Mouse (Mus musculus): ENCODE results near the gene Ltbp4. TPM values are rescaled to one million over a fixed set of nuclear protein-coding genes. Genes with fewer than 3 reads are reported as not detected.
A peak's percentile ranks its signal among the peaks of the same experiment; 100 is the strongest.

The Ltbp4 gene
- polyA plus RNA-seq, 2 experiments, result 54.3 to 86.0 TPM

DNA sequence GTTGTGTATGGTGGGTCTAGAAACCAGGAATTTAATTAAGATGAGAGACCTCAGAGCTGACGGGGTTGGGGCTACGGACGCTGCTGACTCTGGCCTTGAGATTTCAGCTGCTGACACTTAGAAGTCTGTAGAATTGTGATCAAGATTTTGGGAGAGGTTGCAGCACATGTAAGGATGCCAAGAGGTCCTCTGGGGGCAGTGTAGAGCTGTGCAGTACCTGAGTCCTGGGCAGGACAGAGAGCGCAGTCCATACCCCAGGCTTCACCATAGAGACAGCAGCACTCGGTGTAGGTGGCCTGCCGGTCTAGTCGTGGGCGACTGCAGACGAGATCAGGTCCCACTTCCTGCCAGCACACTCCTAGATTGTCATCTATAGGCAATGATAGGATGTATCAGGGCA lies 29.9 kb downstream of the Ltbp4 start:
- no peaks in the 10 kb centered on the region; the same call in 1 of the 2 replicates for H3K27me3 ChIP-seq (ENCODE audit: control insufficient read depth, insufficient read depth, low read length)
- WGBS, result 62% methylated on average over 9 of the region's 9 CpGs
- no peak for TF ChIP-seq POLR2A (IDR thresholded peaks at IDR 0.05; ENCODE audit: borderline replicate concordance, extremely low read depth, insufficient read depth, insufficient read length)
- DNase-seq (ENCODE audit: low spot score) (no peak), ATAC-seq (ENCODE audit: low FRiP score, low read depth) (no peak)
- H3K4me2 ChIP-seq (replicated peaks; ENCODE audit: low read depth, low read length, severe bottlenecking), result no peak overlapping the region
- H3K27ac ChIP-seq (replicated peaks; ENCODE audit: low read depth, low read length), result no peak overlapping the region
- no peak overlapping the region for H3K9ac ChIP-seq (ENCODE audit: low read depth, low read length, severe bottlenecking)
- no peaks in the 10 kb centered on the region; the same call in 1 of the 2 replicates for H3K4me1 ChIP-seq (ENCODE audit: control insufficient read depth, insufficient read depth, low read length)
- peaks cover 5% of the 10 kb centered on the region; the same call in 1 of the 2 replicates for H3K36me3 ChIP-seq (ENCODE audit: control insufficient read depth, insufficient read depth, low read length)
- no peaks in the 10 kb centered on the region for H3K9me3 ChIP-seq (ENCODE audit: control insufficient read depth, low read length)
- H3K4me3 ChIP-seq (replicated peaks; ENCODE audit: low read length), result no peak overlapping the region

DNA sequence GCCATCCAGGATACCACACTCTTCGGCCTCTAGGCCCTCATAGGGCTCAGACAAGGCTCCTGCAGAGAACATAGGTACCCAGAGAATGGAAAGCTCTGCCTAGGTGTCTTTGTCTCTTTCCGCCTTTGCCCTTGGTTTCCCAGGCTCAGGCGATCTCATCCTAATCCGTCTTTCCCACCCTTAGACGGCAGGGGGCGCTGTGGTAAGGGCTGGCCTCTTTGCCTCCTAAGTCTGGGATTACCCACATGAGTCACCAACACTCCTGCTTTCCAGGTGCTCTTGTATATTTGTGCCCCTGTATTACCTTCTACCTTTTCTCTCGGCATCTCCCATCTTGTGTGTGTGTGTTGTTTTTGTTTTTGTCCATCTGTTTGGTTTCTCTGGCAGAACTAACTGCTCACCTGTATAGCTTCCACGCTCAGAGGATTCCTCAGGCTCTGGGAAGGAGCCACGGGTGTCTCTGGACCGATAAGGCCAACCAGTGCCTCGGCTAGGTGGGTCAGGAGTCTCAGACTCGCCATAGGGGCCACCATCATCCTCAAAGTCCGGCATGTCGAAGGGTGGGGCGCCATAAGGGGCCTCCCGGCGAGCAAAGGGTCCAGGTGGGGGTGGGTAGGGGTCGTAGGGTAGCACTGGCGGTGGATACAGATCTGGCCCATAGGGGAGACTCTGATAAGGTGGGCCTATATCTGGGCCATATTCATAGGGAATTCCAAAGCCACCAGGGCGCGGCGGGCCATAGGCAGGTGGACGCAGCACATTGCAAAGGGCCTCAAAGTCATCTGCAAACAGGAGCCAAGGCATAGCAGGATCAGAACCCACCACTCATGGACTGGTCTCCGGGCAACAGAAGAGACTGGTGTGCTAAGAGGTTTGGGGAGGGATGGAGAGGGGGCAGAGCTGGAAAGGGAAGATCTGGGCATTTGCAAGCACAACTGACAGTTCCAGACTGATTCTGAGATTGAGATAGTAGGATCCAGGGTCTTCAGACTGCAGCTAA lies 31.0 kb downstream of the Ltbp4 start:
- H3K4me1 ChIP-seq (ENCODE audit: control insufficient read depth, insufficient read depth, low read length), result no peaks in the 10 kb centered on the region; the same call in 1 of the 2 replicates
- H3K27me3 ChIP-seq (ENCODE audit: control insufficient read depth, insufficient read depth, low read length), result no peaks in the 10 kb centered on the region; the same call in 1 of the 2 replicates
- DNase-seq (ENCODE audit: low spot score) (no peak), ATAC-seq (ENCODE audit: low FRiP score, low read depth) (no peak)
- H3K27ac ChIP-seq (replicated peaks; ENCODE audit: low read depth, low read length), result no peak overlapping the region
- no peak for TF ChIP-seq POLR2A (IDR thresholded peaks at IDR 0.05; ENCODE audit: borderline replicate concordance, extremely low read depth, insufficient read depth, insufficient read length)
- 76% methylated on average over 24 of the region's 24 CpGs for WGBS
- peaks cover 5% of the 10 kb centered on the region; the same call in 1 of the 2 replicates for H3K36me3 ChIP-seq (ENCODE audit: control insufficient read depth, insufficient read depth, low read length)
- no peak overlapping the region for H3K9ac ChIP-seq (ENCODE audit: low read depth, low read length, severe bottlenecking)
- no peak overlapping the region for H3K4me2 ChIP-seq (replicated peaks; ENCODE audit: low read depth, low read length, severe bottlenecking)
- no peak overlapping the region for H3K4me3 ChIP-seq (replicated peaks; ENCODE audit: low read length)
- H3K9me3 ChIP-seq (ENCODE audit: control insufficient read depth, low read length), result no peaks in the 10 kb centered on the region

DNA sequence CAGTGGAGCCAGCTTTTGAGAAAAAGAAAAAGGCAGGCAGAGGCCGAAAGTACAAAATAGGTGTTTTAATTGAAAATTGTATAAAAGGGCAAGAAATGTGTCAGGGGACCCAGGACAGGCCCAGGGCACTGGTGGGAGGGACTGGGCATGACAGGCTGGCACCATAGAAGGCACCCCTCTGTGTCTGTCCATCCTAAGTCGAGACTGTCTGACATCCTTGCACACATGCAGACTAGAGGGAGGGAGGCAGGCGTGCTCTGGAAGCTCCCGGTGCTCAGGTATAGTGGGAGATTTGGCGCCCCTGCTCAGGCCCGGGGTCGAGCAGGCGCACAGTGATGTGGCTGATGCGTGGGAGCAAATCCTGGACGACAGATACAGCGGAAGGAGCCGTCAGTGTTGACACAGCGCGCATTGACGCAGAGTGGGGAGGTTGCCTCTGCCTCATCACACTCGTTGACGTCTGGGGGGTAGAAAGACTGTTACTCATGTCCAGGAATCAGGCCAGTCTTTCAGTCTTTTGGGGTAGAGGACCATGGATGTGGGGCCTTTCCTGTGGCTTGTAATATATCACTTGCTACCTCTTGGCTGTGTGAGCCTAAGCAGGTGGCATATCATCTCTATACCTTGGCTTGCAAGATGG lies 32.3 kb downstream of the Ltbp4 start:
- H3K4me2 ChIP-seq (replicated peaks; ENCODE audit: low read depth, low read length, severe bottlenecking), result no peak overlapping the region
- 85% methylated on average over 17 of the region's 17 CpGs for WGBS
- H3K36me3 ChIP-seq (ENCODE audit: control insufficient read depth, insufficient read depth, low read length), result peaks cover 5% of the 10 kb centered on the region; the same call in 1 of the 2 replicates
- H3K9ac ChIP-seq (ENCODE audit: low read depth, low read length, severe bottlenecking), result no peak overlapping the region
- no peak overlapping the region for H3K4me3 ChIP-seq (replicated peaks; ENCODE audit: low read length)
- no peak overlapping the region for H3K27ac ChIP-seq (replicated peaks; ENCODE audit: low read depth, low read length)
- TF ChIP-seq POLR2A (IDR thresholded peaks at IDR 0.05; ENCODE audit: borderline replicate concordance, extremely low read depth, insufficient read depth, insufficient read length), result no peak
- ATAC-seq (ENCODE audit: low FRiP score, low read depth), result no peak
- DNase-seq (ENCODE audit: low spot score), result no peak
- H3K9me3 ChIP-seq (ENCODE audit: control insufficient read depth, low read length), result no peaks in the 10 kb centered on the region
- no peaks in the 10 kb centered on the region for H3K27me3 ChIP-seq (ENCODE audit: control insufficient read depth, insufficient read depth, low read length)
- no peaks in the 10 kb centered on the region; the same call in 1 of the 2 replicates for H3K4me1 ChIP-seq (ENCODE audit: control insufficient read depth, insufficient read depth, low read length)

DNA sequence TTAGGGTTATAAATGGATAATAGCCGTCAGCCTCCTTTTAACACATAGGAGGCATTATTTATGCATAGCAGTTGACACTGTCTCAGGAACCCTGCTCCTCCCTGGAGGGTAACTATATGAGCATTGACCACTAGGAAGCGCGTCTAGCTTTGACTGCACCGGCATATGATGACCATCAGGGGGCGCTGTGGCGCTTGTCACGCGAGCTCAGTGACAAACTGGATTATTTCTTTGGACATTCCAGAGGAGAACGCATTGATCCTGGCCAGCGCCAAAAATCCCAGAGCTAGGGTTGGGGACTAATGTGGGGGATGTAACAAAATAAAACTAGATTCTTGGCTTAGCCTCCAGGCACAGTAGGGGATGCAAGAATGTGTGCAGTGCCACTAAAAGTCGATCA lies 35.3 kb downstream of the Ltbp4 start:
- Histone ChIP-seq H3K4me2 (replicated peaks; ENCODE audit: low read depth, low read length, severe bottlenecking) (no peak overlapping the region), H3K4me3 (replicated peaks; ENCODE audit: low read length) (no peak overlapping the region), H3K9me3 (ENCODE audit: control insufficient read depth, low read length) (no peaks in the 10 kb centered on the region), H3K9ac (ENCODE audit: low read depth, low read length, severe bottlenecking) (no peak overlapping the region), H3K27ac (replicated peaks; ENCODE audit: low read depth, low read length) (no peak overlapping the region), H3K27me3 (ENCODE audit: control insufficient read depth, insufficient read depth, low read length) (no peaks in the 10 kb centered on the region), H3K36me3 (ENCODE audit: control insufficient read depth, insufficient read depth, low read length) (peaks cover 3% of the 10 kb centered on the region; the same call in 1 of the 2 replicates), H3K4me1 (ENCODE audit: control insufficient read depth, insufficient read depth, low read length) (no peaks in the 10 kb centered on the region)
- 7% methylated on average over 11 of the region's 11 CpGs for WGBS
- ATAC-seq (ENCODE audit: low FRiP score, low read depth), result no peak
- peak; percentile 73 for DNase-seq (ENCODE audit: low spot score)
- TF ChIP-seq POLR2A (IDR thresholded peaks at IDR 0.05; ENCODE audit: borderline replicate concordance, extremely low read depth, insufficient read depth, insufficient read length), result no peak

DNA sequence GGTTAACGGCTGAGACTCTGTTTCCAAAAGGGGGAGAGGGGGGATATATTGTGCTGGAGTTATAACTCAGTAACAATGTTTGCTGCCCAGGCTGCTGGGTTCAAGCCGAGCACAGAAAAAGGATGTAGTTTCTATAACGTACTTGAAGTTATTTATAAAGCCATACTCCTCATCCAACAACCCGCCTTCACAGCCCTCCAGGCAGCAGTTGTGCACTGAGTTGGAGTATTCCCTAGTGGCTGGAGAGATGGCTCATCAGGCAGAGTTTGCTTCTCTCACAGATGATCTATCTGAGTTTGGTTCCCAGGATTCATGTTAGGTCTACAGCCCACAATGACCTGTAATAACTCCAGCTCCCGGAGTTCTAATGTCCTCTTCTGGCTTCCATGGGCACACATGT lies 36.7 kb downstream of the Ltbp4 start:
- WGBS, result 80% methylated on average over 5 of the region's 5 CpGs
- TF ChIP-seq POLR2A (IDR thresholded peaks at IDR 0.05; ENCODE audit: borderline replicate concordance, extremely low read depth, insufficient read depth, insufficient read length), result no peak
- ATAC-seq (ENCODE audit: low FRiP score, low read depth), result no peak

More for the DNA sequence above, 36.7 kb downstream of the Ltbp4 start:
- DNase-seq (ENCODE audit: low spot score), result no peak
- Histone ChIP-seq H3K4me3 (replicated peaks; ENCODE audit: low read length) (no peak overlapping the region), H3K4me2 (replicated peaks; ENCODE audit: low read depth, low read length, severe bottlenecking) (no peak overlapping the region), H3K27me3 (ENCODE audit: control insufficient read depth, insufficient read depth, low read length) (no peaks in the 10 kb centered on the region), H3K27ac (replicated peaks; ENCODE audit: low read depth, low read length) (no peak overlapping the region), H3K36me3 (ENCODE audit: control insufficient read depth, insufficient read depth, low read length) (no peaks in the 10 kb centered on the region), H3K9me3 (ENCODE audit: control insufficient read depth, low read length) (no peaks in the 10 kb centered on the region), H3K9ac (ENCODE audit: low read depth, low read length, severe bottlenecking) (no peak overlapping the region), H3K4me1 (ENCODE audit: control insufficient read depth, insufficient read depth, low read length) (no peaks in the 10 kb centered on the region)
